Mouse (Mus musculus): Measurements from ENCODE around the gene Snrnp35. TPM values are rescaled to one million over a fixed set of nuclear protein-coding genes. Genes with fewer than 3 reads are reported as not detected.
"Not testable (repeated sequence)": the region's sequence is repeated elsewhere in the genome, so short reads cannot be mapped to it uniquely, and the experiment has no call there.

The Snrnp35 gene
- total and polyA plus RNA-seq, 3 experiments, result 10.1 to 26.6 (median 10.2) TPM

DNA sequence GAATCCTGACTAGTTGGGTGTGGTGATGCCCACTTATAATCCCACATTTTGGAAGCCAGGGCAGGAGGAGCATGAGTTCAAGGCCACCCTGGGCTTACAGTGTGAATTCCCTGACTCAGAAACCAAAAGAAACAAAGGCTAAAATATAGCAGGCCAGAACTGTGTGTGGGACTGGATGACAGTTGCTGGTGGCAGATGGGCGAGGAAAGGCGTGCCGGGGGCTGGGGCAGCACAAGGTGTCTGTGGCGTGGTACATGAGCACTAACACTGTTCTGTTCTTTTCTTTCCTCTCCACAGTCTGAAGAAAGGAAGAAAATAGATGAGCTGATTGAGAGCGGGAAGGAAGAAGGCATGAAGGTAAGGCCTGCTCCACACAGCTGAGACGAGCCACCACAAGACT, 26.2 kb upstream of the Snrnp35 start:
- DNase-seq (ENCODE audit: low spot score), result no peak
- H3K36me3 ChIP-seq (replicated peaks), result peaks cover 92% of the 10 kb centered on the region
- ATAC-seq (ENCODE audit: extremely low read depth, insufficient number of reproducible peaks, low FRiP score, poor library complexity, severe bottlenecking), result no peak
- no peaks in the 10 kb centered on the region for H3K27me3 ChIP-seq (ENCODE audit: insufficient read depth, low read length)
- TF ChIP-seq TAL1 (conservative IDR thresholded peaks at IDR 0.05; ENCODE audit: low read depth, low read length) (no peak), GATA2 (IDR thresholded peaks at IDR 0.05; ENCODE audit: borderline replicate concordance, low read depth, low read length) (no peak), GATA1 (IDR thresholded peaks at IDR 0.05; ENCODE audit: borderline replicate concordance, low read length) (no peak)
- no peaks in the 10 kb centered on the region for H3K9me3 ChIP-seq (replicated peaks)
- peaks cover 33% of the 10 kb centered on the region for H3K4me1 ChIP-seq (ENCODE audit: insufficient read depth, low read depth, low read length)
- no peak overlapping the region for H3K4me3 ChIP-seq (ENCODE audit: low read depth, low read length)

DNA sequence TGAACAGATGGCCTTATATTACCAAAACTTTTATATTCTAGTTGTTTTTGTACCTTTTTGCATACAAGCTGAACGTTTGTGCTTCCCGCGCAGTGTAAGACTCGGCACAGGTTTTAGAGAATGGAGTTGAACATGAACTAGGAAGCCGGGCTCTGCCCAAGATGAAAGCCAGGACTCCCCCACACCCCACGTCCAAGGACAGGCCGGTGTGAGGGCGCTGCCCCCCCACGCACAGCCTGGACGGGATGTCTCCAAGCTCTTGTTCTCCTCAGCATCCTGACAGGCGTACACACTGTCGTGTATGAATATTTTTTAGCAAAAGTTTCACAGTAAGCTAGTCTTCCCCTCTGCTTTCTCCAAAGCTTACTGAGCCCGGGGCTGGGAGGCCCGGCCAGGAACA, 22.0 kb upstream of the Snrnp35 start:
- not testable (repeated sequence) for H3K4me3 ChIP-seq (ENCODE audit: low read depth, low read length); H3K9me3 ChIP-seq (replicated peaks); ATAC-seq (ENCODE audit: extremely low read depth, insufficient number of reproducible peaks, low FRiP score, poor library complexity, severe bottlenecking); DNase-seq (ENCODE audit: low spot score); H3K4me1 ChIP-seq (ENCODE audit: insufficient read depth, low read depth, low read length); H3K27me3 ChIP-seq (ENCODE audit: insufficient read depth, low read length)
- peaks cover 88% of the 10 kb centered on the region for H3K36me3 ChIP-seq (replicated peaks)

DNA sequence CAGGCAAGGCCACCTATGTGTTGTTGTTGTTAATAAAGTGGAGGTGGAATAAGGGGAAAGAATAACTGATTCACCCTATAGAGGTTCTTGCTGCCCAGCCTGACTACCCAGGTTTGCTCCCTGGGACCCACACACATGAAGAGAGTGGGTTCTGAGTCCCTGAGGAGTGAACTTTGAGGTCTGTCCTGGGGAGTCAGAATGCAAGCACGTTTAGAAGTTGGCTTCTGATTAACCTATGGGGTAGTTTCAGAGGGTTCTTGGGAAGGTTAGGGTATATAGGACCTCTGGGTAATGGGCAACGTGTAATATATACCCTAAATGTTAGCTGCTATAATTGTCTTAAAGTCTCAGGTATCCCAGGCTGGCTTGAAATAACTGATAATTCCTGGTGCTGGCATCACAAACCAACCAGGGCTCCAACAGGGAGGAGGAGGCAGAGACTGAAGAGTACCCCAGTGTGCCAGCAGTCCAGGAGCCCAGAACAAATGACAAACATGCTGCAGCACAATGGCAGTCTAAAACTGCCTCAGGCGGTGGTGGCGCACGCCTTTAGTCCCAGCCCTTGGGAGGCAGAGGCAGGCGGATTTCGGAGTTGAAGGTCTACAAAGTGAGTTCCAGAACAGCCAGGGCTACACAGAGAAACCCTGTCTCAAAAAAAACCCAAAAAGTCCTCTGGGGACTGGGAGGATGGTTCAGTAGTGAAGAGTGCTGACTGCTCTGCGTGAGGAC, 20.5 kb upstream of the Snrnp35 start:
- Histone ChIP-seq H3K27me3 (ENCODE audit: insufficient read depth, low read length) (no peaks in the 10 kb centered on the region), H3K9me3 (replicated peaks) (no peaks in the 10 kb centered on the region), H3K36me3 (replicated peaks) (peaks cover 86% of the 10 kb centered on the region), H3K4me3 (ENCODE audit: low read depth, low read length) (no peak overlapping the region), H3K4me1 (ENCODE audit: insufficient read depth, low read depth, low read length) (no peaks in the 10 kb centered on the region; the same call in 1 of the 2 replicates)
- TF ChIP-seq TAL1 (conservative IDR thresholded peaks at IDR 0.05; ENCODE audit: low read depth, low read length), result no peak
- TF ChIP-seq CTCF (IDR thresholded peaks at IDR 0.05; ENCODE audit: low read depth, low read length), result no peak
- TF ChIP-seq GATA2 (IDR thresholded peaks at IDR 0.05; ENCODE audit: borderline replicate concordance, low read depth, low read length), result no peak
- no peak for TF ChIP-seq GATA1 (IDR thresholded peaks at IDR 0.05; ENCODE audit: borderline replicate concordance, low read length)
- no peak for TF ChIP-seq POLR2AphosphoS5 (IDR thresholded peaks at IDR 0.05; ENCODE audit: insufficient replicate concordance, low read depth, low read length)
- DNase-seq (ENCODE audit: low spot score) (no peak), ATAC-seq (ENCODE audit: extremely low read depth, insufficient number of reproducible peaks, low FRiP score, poor library complexity, severe bottlenecking) (no peak)

DNA sequence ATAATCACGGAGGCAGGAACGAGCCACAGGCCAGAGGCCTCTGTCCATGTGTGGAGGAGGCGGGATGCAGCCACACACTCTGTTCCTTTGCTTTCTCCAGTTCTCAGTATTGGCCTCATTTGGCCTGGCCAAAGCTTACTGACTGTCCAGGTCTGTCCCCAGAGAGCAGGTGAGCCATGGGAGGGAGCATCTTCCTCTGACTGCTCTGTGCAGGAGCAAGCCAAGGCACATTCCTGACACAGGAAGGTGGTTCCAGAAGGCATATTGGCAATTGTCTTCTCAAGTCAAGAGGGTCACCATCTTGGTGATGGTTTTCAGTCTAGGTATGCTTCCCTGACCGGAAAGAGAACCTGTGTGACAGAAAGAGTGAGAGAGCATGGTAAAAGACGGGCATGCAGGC, 19.5 kb upstream of the Snrnp35 start:
- H3K9me3 ChIP-seq (replicated peaks), result no peaks in the 10 kb centered on the region
- DNase-seq (ENCODE audit: low spot score), result no peak
- peak; percentile 84; the same call in 1 of the 2 replicates for TF ChIP-seq POLR2AphosphoS5 (IDR thresholded peaks at IDR 0.05; ENCODE audit: insufficient replicate concordance, low read depth, low read length)
- no peak for TF ChIP-seq CTCF (IDR thresholded peaks at IDR 0.05; ENCODE audit: low read depth, low read length)
- TF ChIP-seq GATA2 (IDR thresholded peaks at IDR 0.05; ENCODE audit: borderline replicate concordance, low read depth, low read length), result no peak
- TF ChIP-seq TAL1 (conservative IDR thresholded peaks at IDR 0.05; ENCODE audit: low read depth, low read length), result no peak
- TF ChIP-seq GATA1 (IDR thresholded peaks at IDR 0.05; ENCODE audit: borderline replicate concordance, low read length), result no peak
- no peaks in the 10 kb centered on the region for H3K27me3 ChIP-seq (ENCODE audit: insufficient read depth, low read length)
- H3K4me3 ChIP-seq (ENCODE audit: low read depth, low read length), result no peak overlapping the region
- peaks cover 2% of the 10 kb centered on the region; the same call in 1 of the 2 replicates for H3K4me1 ChIP-seq (ENCODE audit: insufficient read depth, low read depth, low read length)
- ATAC-seq (ENCODE audit: extremely low read depth, insufficient number of reproducible peaks, low FRiP score, poor library complexity, severe bottlenecking), result no peak
- H3K36me3 ChIP-seq (replicated peaks), result peaks cover 86% of the 10 kb centered on the region

DNA sequence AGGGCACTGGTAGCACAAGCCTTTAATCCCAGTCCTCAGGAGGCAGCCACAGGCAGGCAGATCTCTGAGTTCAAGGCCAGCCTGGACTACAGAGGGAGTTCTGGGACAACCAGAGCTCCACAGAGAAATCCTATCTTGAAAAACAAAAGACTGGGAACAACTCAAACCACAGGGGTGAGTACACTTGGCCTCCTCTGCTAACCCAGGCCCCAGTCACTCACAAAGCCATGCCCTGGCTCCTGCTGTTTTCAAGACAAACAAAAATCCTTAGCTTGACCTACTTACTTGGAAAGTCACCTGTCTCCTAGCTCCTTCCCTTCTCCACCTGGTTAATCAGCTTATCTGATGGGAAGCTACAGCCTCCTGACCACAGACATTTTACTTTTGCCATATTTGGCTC, 18.0 kb upstream of the Snrnp35 start:
- Histone ChIP-seq H3K4me3 (ENCODE audit: low read depth, low read length) (no peak overlapping the region), H3K27me3 (ENCODE audit: insufficient read depth, low read length) (no peaks in the 10 kb centered on the region), H3K9me3 (replicated peaks) (no peaks in the 10 kb centered on the region), H3K4me1 (ENCODE audit: insufficient read depth, low read depth, low read length) (peaks cover 7% of the 10 kb centered on the region; the same call in 1 of the 2 replicates), H3K36me3 (replicated peaks) (peaks cover 86% of the 10 kb centered on the region)
- ATAC-seq (ENCODE audit: extremely low read depth, insufficient number of reproducible peaks, low FRiP score, poor library complexity, severe bottlenecking) (no peak), DNase-seq (ENCODE audit: low spot score) (no peak)
- TF ChIP-seq CTCF (IDR thresholded peaks at IDR 0.05; ENCODE audit: low read depth, low read length) (no peak), TAL1 (conservative IDR thresholded peaks at IDR 0.05; ENCODE audit: low read depth, low read length) (no peak), POLR2AphosphoS5 (IDR thresholded peaks at IDR 0.05; ENCODE audit: insufficient replicate concordance, low read depth, low read length) (no peak), GATA1 (IDR thresholded peaks at IDR 0.05; ENCODE audit: borderline replicate concordance, low read length) (no peak), GATA2 (IDR thresholded peaks at IDR 0.05; ENCODE audit: borderline replicate concordance, low read depth, low read length) (no peak)

DNA sequence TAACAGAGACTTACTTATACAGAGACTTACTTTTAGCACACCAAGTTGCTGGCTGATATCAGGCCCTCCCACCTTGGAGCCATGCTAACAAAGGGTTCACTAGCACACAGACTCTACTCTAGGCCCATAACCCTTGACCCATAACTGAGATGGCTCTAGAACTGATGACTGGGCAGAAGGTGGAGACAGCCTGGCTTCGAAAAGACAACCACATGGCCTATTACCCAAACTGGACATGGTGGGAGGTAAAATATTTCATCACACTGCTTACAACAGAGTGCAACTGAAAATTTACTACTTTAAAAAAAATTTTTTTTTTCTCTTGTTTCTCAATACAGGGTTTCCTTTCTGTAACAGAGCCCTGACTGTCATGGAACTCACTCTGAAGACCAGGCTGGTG, 15.2 kb upstream of the Snrnp35 start:
- H3K4me3 ChIP-seq (ENCODE audit: low read depth, low read length), result no peak overlapping the region
- peaks cover 7% of the 10 kb centered on the region; the same call in 1 of the 2 replicates for H3K4me1 ChIP-seq (ENCODE audit: insufficient read depth, low read depth, low read length)
- no peaks in the 10 kb centered on the region for H3K27me3 ChIP-seq (ENCODE audit: insufficient read depth, low read length)
- ATAC-seq (ENCODE audit: extremely low read depth, insufficient number of reproducible peaks, low FRiP score, poor library complexity, severe bottlenecking) (no peak), DNase-seq (ENCODE audit: low spot score) (no peak)
- TF ChIP-seq TAL1 (conservative IDR thresholded peaks at IDR 0.05; ENCODE audit: low read depth, low read length) (no peak), POLR2AphosphoS5 (IDR thresholded peaks at IDR 0.05; ENCODE audit: insufficient replicate concordance, low read depth, low read length) (no peak), GATA1 (IDR thresholded peaks at IDR 0.05; ENCODE audit: borderline replicate concordance, low read length) (no peak), CTCF (IDR thresholded peaks at IDR 0.05; ENCODE audit: low read depth, low read length) (no peak), GATA2 (IDR thresholded peaks at IDR 0.05; ENCODE audit: borderline replicate concordance, low read depth, low read length) (no peak)
- no peaks in the 10 kb centered on the region for H3K9me3 ChIP-seq (replicated peaks)
- H3K36me3 ChIP-seq (replicated peaks), result peaks cover 75% of the 10 kb centered on the region

All from G1E (cell line).